ENCODE assay signal across 19 mouse cellular contexts in the genomic region with DNA sequence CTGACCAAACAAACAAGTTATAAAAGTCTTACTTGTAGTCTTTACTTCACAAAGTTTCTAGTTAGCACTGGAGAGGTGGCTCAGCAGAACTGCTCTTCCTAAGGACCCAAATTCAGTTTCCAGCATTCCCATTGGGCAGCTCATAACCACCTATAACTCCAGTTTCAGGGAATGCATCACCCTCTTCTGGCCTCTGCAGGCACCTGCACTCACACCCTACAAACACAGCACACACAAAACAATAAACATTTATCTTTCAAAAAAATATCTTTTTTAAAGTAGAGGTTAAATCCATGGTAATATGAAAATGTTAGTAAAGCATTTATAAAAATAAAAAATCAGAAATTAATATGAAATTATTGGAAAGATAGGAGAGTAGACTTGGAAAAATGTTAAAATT. TPM values are rescaled to one million over a fixed set of nuclear protein-coding genes. Genes with fewer than 3 reads are reported as not detected.
"Had no signal": no experiment of that assay in that cellular context is flagged by ENCODE, and none has a peak within 500 bp of the region (broad histone marks: within the 10 kb centered on the region; RNA-seq: fewer than 3 reads in every experiment).

No protein-coding gene starts in this region.

- H3K4me3 ChIP-seq: kidney, embryonic 15.5 days; limb, embryonic 13.5 days; midbrain, embryonic 12.5 days; neural tube, embryonic 13.5 days had no signal

- H3K27me3 ChIP-seq: kidney, embryonic 15.5 days; limb, embryonic 13.5 days; midbrain, embryonic 12.5 days; neural tube, embryonic 13.5 days had no signal

- ATAC-seq: midbrain, embryonic 16.5 days had no signal

- H3K9me3 ChIP-seq: kidney, embryonic 15.5 days; limb, embryonic 13.5 days; midbrain, embryonic 12.5 days; neural tube, embryonic 13.5 days had no signal

- H3K4me1 ChIP-seq: kidney, embryonic 15.5 days; limb, embryonic 13.5 days; midbrain, embryonic 12.5 days; neural tube, embryonic 13.5 days had no signal

- H3K27ac ChIP-seq: kidney, embryonic 15.5 days; limb, embryonic 13.5 days; midbrain, embryonic 12.5 days; neural tube, embryonic 13.5 days had no signal

- H3K9ac ChIP-seq: kidney, embryonic 15.5 days; limb, embryonic 13.5 days; midbrain, embryonic 12.5 days; neural tube, embryonic 13.5 days had no signal

- DNase-seq: kidney, adult 11 months; kidney, postnatal 36 days; left cerebral cortex, postnatal 4 days; lung, adult 18-20 months; lung, postnatal 14 days; retina, postnatal 1 day; right cerebral cortex, postnatal 4 days; spleen, adult 18-20 months; thymus, adult 2 months; thymus, postnatal 25 days had no signal

- H3K4me2 ChIP-seq: kidney, embryonic 15.5 days; limb, embryonic 13.5 days; midbrain, embryonic 12.5 days; neural tube, embryonic 13.5 days had no signal

RNA-seq across cellular contexts. Expression of a gene that starts 50.3 kb away (rescaled TPM):
- total RNA-seq: liver, adult 2 months; megakaryocyte-erythroid progenitor cell, adult 5-6 weeks had no signal
- polyA plus RNA-seq: kidney, embryonic 15.5 days; liver, adult 2 months; stomach, embryonic 14.5 days; urinary bladder, adult 2 months had no signal
